Mouse (Mus musculus): ENCODE measurements around the gene Spaca7.
A peak's percentile ranks its signal among the peaks of the same experiment; 100 is the strongest.
"Not testable (repeated sequence)": the region's sequence is repeated elsewhere in the genome, so short reads cannot be mapped to it uniquely, and the experiment has no call there.

Gene Spaca7

DNA sequence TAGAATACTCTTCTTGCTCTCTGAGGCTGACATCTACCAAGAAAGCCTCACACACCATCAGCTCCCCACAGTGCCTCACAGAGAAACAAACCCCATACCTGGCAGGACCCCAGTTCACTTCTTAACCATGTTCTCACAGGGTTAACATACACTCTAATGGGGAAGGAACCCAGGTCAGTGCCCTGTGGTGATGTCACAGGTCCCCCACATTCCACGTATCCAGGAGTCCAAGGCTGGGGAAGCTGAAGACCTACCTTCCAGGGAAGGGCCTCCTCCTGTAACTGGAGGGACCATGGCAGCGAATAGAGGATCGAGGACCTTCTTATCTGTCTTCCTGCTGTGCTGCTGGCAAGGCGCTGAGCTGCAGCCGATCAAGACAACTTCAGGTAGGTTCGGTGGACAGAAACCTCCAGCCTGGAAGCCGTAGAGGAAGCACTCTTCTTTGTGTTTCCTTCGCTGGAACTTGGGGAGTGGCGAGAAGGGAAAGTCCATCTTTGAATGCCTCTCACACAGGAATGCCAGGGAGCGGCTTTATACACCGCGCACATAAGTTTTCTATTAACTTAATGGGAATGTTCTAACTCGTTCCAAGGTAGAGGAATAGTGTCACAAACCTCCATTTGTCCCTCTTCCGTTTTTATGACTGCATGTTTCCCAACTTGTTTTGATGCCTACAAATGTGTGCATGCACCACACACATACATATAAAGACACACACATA lies at the start of gene Spaca7:
Gene Spaca7, plus strand, starts transcription at position 216 of the 721 bp plus-strand sequence.
- no peak for DNase-seq

DNA sequence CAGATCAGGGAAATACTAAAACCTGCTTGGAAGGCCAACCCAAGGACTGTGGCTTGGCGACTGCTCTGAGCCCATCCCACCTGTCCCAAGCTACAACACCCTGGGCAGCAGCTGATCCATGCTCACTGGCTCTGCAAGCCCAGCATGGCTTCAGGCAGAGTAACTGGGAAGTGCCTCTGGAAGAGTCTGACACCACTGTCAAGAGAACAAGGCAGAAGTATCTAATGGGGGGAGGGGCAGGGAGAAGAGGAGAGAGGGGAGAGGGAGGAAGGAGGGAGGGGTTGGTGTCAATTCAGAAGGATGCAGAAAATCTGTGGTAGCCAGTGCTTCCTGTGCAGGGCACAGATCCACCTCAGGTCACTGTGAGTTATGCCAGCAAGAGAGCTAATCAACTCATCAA lies 48.5 kb upstream of the Spaca7 start:
- no peak for DNase-seq

DNA sequence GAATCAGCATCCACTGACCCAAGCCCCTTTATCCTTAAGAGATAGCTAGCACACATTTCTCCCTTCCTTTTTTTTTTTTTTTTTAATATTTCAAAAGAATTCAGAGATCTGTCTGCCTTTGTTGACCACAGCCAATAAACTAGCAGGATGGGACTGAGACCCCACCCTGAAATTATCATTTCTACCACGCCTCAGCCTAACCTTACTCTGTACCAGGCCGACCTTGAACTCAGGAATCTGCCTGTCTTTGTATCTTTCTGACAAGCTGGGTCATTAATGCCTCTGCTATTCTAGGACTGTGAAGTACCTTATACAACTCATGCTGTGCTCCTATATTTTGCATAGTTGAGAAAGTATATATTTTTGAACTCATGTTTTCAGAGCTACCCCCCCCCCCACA lies 44.2 kb upstream of the Spaca7 start:
- DNase-seq = no peak

DNA sequence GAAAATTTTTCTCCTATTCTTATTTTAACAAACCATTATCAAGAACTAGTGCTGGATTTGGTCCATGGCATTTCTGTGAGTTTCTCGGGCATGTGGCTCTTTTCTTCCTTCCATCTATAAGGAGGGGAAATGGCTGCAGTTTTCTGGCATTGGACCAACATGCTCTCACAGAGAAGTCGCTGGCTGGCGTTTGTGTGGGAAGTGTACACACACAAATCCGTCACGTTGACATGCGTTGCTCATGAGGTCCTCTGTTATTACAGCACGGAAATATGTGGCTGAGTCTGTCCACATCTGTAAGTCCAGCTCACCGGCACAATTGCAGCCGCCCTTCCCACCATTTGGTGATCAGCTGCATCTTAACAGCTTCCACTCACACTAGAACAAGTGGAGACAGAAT lies 37.2 kb upstream of the Spaca7 start:
- DNase-seq = no peak

DNA sequence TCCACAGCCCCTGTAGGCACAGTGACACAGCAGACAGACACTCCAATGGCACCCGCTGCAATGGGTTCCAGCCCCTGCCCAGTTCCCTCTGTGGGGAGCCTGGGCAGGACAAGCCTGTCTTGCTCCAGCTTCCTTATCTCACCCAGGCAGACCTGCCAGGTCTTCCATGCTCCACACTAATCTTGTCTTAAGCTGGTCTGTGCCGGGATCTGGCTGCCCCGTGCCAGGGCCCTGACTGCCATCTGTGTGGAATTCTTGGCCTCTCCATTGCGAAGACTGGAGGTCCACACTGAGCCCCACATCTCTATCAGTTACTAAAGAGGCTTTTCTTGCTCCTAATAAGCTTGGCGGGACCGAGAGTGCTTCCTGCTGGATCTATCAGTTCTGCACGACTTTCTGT lies 36.5 kb upstream of the Spaca7 start:
- DNase-seq = no peak

DNA sequence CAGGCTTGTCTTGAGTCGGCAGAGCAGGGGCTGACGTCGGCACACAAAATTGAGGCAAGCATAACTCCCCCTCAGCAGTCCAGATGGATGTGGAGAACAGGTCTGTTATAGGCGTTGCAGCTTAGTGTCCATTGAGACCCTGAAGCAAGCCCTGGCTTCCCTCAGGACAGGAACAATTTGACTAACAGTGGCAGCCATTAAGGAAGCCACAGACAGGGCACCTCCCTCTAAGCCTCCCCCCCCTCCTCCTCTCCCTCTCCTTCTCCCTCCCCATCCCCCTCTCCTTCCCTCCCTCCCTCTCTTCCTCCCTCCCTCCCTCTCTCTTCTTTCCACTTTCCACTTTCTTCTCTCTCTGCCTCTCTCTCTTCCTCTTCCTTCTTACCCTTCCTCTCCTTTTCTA lies 27.6 kb upstream of the Spaca7 start:
- DNase-seq = no peak

DNA sequence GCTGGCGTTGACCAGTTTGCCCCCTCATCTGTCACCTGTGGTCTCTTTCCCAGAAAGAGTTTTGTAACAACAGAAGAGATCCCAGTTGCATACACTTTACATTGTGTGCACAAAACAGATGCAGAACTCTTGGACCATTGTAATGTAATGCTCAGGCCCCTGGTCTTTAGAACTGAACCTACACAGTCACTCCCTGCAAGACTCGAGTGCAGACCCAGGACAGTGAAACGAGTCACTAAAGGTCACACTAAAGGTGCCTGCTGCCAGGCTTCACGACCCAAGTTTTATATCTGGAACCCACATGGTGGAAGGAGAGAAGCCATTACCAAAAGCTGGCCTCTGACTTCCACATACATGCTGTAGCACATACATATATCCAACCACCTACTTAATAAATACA lies 27.2 kb upstream of the Spaca7 start:
- DNase-seq = no peak

DNA sequence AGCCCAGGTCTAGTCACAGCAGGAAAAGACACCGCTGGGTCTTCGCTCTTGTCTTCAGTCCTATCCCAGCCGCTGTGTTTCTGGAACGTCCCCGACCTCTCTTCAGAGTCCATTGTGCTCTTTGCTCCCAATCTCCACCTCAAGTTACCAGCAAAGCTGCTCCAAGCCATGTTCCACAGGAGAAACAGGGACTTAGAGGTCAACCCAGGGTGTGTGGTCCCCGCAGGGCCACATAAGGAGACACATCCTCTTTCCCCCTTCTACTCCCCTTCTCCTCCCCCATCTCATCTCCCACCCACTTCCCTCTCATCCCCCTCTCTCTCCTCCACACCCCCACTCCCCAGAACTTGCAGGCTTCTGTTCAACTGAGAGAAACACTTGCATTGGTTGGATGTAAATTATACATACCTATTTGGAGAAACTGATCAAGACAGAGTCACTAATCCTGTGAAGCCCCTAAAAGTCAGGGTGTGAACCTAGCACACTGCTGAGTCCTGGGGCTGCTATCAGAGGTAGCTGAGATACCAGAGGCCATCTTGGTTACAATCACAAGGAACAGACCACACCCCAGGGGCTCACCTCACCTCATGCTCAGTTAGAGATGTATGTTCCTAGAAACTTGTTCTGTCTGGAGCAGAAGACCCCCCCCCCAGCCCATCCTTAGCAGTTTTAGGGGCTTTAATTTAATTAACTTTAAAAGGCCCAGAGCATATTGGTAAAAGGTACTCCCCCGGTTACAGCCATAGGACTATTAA lies 25.2 kb upstream of the Spaca7 start:
- no peak for DNase-seq

DNA sequence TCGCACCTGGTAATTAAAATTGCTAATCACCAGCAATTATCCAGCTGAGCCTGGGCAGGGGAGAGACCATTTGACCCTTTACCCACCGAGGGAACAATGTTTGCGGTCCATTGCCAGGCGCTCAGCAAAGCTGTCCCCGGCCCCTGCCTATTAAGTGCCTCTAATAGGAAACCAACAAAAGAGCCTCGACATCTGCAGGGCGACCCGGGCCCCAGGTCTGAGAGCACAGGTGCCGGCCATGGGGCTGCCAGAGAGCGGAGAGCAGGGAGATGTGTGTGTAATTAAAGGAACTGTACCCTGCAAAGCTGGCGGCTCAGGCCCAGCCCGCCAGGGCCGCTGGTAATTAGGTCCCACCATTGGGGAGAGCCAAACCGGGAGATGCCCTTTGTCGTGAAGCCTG lies 24.6 kb upstream of the Spaca7 start:
- no peak for DNase-seq

DNA sequence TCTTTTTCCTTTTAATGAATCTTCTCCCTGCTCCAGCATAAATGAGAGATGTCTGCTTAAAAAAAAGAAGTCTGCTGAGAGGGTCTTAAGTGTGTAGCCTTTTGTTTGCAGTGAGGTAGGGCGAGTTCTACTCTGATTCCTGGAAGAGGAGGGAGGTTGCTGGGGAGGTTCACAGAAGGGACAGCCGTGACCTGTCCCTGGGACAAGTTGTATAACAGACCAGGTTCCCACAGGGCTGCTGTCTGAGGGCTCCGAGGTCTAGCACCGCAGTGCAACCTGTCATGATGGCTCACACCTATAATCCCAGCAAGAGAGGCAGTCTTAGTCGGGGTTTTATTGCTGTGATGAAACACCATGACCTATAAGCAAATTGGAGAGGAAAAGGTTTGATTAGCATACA lies 24.1 kb upstream of the Spaca7 start:
- no peak for DNase-seq

DNA sequence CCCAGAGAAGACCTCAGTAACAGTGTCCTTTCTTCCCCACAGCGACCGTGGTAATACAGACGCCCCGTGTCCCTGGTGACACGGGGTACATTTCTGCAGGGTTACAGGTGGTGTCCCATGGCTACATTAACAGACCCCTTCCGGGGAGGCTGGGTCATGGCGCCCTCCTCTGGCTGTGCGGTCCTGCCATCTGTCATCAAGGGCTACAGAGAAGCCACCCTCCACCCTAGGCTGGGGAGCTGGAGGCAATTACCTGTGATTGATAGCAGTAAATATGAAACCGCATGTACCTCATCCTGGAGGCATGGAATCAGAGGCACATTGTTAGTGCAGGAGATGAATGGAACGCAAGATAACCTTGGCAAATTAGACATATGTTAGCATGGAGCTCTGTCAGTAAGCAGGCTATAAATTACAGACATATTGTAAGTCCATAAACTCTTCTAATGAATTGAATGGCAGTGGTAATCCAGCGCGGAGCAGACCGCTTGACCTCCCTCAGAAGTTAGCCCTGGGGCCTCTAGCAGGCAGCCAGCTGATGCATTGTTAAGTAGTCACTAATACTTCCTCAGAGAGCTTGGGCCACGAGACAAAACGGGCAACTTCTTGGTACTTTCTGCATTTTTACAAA lies 17.2 kb upstream of the Spaca7 start:
- DNase-seq = no peak

DNA sequence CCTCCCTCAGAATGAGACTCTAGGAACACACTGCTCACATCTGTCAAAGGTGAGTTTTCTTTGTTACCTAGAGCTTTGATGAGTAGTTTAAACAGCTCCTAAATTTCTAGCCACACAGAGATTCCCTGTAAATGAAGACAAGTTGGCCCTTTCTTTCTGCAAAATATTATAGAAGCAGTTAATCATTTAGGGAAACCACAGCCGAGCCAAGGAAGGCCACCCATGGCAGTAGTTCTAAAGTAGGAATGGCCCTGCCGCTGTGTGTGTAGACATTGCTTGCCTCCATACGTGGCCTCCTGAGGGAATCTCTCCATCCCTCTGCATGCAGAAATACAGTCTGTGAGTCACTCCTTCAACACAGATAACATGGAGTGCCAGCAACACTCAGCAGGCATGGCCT lies 14.0 kb upstream of the Spaca7 start:
- DNase-seq = no peak

DNA sequence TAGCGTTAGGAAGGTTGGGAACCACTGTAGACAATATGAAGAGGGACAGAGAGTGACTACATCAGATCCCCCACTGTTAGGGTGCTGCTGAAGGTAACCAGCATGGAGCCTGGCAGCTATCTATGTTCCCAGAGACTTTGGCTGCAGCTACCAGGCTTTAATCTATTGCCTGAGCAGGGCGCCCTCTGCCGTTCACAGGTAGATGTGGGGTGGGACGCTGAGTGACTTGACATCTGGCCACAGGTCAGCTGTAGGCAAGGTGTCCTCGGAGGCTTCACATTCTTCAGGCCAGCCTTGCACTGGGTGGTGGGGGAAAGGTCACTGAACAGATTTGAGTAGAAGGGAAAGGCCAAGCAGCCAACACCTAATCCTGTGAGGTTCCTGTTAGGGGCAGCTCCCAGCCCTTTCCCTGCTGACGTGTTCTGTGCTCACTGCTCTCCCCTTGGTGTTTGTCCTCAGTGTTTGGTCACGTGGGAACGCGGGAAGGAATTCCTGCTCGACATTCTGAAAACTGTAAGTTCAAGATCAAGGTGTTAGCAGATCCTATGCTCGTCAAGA lies 11.3 kb upstream of the Spaca7 start:
- peak; percentile 28 for DNase-seq

DNA sequence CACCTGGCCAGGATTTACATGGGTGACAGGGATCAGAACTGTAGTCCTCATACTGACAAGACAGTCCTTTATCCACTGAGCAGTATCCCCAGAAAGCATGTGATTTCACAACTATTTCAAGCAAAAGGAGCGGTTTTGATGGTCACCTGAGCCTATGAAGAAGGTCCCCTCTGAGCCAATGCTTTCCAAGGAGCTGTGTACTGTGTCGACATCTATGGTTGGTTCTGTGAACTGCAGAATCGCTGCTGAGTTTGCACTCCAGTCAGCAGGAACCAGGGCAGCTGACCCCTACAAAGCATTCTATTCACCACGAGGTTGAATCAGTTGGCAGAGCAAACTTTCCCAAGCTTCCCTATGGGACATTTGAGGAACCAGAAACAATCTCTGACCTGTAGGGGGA lies 8.5 kb upstream of the Spaca7 start:
- DNase-seq = no peak

DNA sequence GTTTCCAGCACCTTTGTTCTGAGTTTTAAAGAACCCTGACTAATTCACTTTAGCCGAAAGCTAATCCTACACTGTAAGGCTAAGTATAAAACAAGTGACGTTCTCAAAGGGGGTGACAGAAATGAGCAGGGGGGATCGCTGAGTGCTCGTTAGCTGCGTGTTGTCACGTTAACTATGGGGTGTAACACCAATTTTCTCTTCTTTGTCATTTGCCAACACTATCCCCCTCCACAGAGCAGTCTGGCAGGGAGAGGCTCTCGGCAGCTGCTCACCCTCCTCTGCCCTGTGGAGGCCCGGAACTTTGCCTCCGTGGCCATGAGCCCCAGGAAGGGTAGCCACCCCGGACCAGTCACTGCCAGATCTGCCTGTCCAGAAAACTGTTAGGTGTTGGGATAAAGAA lies 7.3 kb upstream of the Spaca7 start:
- no peak for DNase-seq

DNA sequence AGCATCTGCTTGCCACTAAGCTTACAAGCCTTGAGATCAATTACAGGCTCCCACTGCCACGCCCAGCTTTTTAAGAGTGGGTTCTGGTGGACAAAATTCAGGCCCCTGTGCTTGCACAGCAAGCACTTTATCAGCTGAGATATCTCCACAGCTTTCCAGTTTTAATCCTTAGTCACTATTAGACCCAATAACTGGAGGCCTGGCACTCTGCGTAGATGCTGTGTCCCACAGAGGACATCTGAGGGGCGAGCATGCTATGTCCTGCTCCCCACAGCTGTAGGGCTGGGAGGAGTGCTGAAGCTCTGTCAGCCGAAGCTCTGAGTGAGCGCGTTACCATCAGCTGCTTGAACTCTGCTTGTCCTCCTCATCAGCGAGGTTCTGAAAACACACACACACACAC lies 6.3 kb upstream of the Spaca7 start:
- DNase-seq = no peak

DNA sequence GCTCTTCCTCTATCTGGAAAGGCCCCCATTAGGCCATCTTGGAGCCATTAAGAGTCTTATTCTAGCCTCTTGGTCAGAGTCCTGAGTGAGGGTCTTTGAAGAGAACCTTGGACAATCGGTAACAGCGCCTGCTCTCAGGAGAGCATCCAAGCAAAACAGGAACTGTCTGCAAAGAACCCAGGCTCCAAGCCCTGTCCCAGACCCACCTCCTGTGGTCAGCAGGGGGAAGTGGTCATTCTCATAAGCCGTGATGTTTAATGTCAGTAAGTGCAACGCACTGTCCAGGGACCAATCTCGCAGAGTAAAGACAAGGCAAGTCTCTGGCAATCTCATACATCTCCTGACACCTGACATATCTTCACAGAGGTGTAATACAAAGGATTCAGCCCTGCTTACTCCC lies 3.2 kb downstream of the Spaca7 start:
- no peak for DNase-seq

DNA sequence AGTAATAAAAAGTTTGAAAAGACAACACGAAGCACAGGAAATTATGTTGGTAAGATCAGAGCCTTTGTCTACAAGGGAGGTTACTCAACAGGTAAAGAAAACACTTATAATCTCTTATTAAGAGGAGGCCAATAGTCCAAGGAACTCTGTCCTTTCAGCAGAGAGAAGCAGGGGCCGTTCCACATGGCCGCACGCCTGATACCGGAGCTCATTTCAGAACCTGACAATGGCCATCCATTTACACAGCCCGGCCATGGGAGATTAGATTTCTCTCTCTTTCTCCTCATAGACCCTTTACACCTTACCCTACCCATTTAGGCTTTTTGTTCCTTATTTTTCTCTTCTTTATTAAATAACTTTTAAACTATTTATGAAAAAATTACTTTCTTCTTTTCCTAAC lies 3.9 kb downstream of the Spaca7 start:
- DNase-seq = no peak

DNA sequence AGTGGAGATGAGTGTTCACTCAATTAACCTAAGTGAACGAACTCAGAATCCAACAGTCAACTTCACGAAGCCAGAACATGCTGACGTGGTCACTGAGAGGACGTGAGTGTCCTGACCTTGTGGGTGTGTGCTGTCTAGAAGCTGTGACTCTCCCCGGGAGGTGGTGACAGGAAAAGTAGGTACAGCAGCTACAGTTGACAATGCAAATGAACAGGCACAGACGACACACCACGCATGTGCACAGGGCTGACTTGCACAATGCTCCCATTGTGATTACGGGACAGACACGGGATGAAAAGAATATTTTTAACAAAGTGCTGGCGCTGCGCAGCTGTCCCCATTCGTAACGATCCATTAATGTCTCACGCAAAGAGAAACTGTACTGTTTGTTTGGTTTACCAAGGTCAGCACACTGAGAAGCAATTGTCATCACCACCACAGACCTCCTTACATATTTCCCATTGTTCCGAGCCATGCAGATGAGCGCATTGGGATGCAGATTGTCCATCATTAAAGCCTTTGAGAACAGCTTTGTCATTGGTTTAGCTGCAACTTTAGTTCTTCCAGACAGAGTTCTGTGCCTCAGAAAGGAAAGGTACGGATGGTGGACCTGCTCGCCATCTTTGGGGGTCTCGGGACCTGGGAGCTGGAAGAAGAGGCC lies 6.6 kb downstream of the Spaca7 start:
- DNase-seq = not testable (repeated sequence)

DNA sequence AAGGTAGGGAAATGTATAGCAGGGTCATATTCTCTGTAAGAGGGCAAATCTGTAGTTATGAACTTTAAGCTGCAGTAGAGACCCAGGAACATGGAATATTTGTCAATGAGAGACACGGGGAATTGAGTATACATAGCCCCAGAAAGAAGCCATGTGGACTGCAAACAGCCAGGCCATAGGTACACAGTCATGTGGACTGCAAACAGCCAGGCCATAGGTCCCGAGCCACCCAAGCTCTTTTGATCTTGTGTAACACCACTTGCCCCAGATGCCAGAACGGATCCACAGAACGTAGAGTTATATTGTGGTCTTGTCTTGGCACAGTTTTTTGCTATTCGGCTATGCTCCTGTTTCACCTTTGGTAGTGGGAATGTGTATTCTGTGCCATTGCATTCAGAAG lies 11.0 kb downstream of the Spaca7 start:
- DNase-seq = no peak

DNA sequence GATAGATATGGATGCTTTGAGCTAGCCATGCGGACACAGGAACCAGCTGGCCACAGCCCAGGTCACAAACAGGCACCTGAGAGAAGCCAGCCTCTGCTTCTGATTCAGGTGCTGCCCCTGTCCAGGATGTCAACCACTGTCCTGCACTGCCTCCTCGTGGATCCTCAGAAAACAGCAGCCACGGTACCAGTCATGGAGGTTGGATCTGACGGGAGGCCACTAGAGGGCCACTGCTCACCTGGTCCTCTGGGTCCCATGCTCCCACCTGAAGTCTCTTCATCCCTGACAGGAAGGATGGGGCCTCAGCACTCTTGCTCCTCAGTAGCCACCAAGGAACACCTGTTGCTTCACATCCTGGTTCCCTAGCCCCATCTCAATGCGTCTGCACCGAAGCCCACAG lies 34.4 kb downstream of the Spaca7 start:
- peak; percentile 66 for DNase-seq

DNA sequence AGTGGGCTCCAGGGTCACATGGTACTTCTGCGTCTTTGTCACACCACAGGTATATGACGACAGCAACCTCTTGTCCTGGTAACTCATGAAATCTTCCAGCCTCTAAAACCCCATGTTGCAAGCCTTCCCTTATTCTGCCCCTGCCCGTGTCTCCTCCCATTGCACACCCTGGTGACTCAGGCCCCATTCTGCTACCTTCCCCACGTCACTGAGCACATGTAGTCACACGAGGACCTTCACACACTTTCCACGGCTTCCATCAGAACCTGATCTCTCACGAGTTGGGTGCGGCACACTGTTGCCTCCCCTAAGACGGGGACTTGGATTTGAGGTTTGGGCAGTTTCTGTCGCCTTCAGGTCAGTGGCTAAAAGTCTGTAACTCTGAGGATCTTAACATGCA lies 36.0 kb downstream of the Spaca7 start:
- DNase-seq = no peak

DNA sequence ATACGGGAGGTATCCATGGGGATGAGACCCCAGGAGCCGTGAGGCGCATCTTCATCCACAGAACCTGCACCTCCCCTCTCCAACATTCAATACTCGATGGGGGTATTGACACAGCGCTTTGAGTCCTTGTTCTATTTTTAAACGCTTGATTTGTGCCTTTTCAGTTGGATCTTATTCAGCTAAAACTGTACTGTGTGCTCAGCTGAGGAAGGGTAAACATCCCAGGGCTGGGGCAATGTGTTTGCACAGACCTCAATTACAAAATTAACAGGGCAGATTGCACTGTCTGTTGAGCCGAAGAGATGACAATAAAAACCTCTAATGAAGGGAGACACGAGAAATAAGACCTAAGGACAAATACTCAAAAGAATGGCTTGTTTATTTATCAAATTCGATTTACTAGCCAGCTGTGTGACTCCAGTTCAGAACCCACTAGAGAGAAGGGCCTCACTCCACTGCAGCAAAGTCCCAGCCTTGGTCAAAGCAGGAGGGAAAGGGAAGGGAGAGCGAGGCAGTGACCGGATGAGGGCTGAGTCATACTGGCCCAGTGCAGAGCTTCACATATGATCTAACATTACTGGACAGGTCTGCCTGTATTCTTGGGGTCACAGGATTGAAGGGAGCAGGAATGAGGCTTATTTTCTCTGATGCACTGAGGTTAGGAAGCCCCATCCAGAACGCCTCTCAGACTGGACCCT lies 37.1 kb downstream of the Spaca7 start:
- DNase-seq = no peak
